Mouse (Mus musculus) hematopoietic multipotent progenitor cell, adult 10-12 weeks (in vitro differentiated cells): ENCODE data around the gene 4933402J07Rik. TPM values are rescaled to one million over a fixed set of nuclear protein-coding genes. Genes with fewer than 3 reads are reported as not detected.

Source experiments
- polyA plus RNA-seq: library from polyadenylated mRNA; stranded (reverse); fragments of >175 nt; gene quantifications from 2 replicates; pipeline ENCODE4 v1.2.3, GENCODE M21; 2012; ENCODE audit warnings: low replicate concordance

The 4933402J07Rik gene
- not detected in 2 replicates for polyA plus RNA-seq

DNA sequence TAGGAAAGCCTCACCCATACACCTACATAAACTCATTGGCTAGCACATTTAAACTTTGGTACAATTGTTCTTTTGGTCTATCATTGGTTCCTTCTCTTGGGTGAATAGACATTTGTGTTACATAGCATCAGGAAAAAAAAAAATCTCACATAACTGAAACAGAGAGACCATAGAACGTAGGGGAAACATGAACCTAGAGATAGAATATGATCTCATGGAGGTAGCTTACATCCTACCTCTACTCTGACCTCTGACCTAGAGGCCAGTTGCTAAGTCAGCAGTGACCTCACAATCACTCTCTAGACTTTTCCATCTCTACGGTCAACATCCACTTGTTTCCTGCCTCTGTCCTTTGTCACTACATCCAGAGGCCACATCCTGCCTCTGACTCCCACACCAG, at the start of gene 4933402J07Rik:
4933402J07Rik (plus strand) TSS at position 301 of the 400 bp plus-strand sequence.

Other genes with a start within 250 kb of the 4933402J07Rik start
- 2.2 and 2.3 TPM in 2 replicates for gene Cbln1, start 91.2 kb upstream of the 4933402J07Rik start, polyA plus RNA-seq